Mouse (Mus musculus) forebrain, embryonic 16.5 days (tissue): ENCODE measurements at regions not wholly inside any gene's neighbourhood (a gene's known extent, or its start where the extent isn't known, plus 50 kb on each side); places are given as distances from the start of the nearest gene placed in this dataset.
A peak's percentile ranks its signal among the peaks of the same experiment; 100 is the strongest.

ENCODE experiments used
- ATAC-seq: fragments of 200-750 bp; cut with Nextera tagmentation; 2 replicates; pipeline ENCODE4 v1.8.0; 2017; ENCODE audit warnings: mild to moderate bottlenecking, moderate library complexity
- H3K27ac ChIP-seq: fragments of 300-500 bp; sonication (generic); 2 replicates; pipeline ENCODE4 v1.5.1; 2014; ENCODE audit warnings: low read length, control low read depth
- H3K27me3 ChIP-seq: fragments of 300-500 bp; sonication (generic); replicated peaks from 2 replicates; pipeline ENCODE4 v1.6.1; 2014; ENCODE audit warnings: low read length; ENCODE audit not compliant: control insufficient read depth, insufficient read depth
- H3K36me3 ChIP-seq: fragments of 300-500 bp; sonication (generic); 2 replicates; pipeline ENCODE4 v1.6.1; 2014; ENCODE audit not compliant: control insufficient read depth, insufficient read depth
- H3K4me1 ChIP-seq: fragments of 300-500 bp; sonication (generic); replicated peaks from 2 replicates; pipeline ENCODE4 v1.6.1; 2014; ENCODE audit warnings: low read length; ENCODE audit not compliant: control insufficient read depth, insufficient read depth
- H3K4me2 ChIP-seq: fragments of 300-500 bp; sonication (generic); 2 replicates; pipeline ENCODE4 v1.6.1; 2014; ENCODE audit warnings: mild to moderate bottlenecking, low read length, control low read depth
- H3K4me3 ChIP-seq: fragments of 300-500 bp; sonication (generic); replicated peaks from 2 replicates; pipeline ENCODE4 v1.5.1; 2014; ENCODE audit warnings: mild to moderate bottlenecking, low read length, control low read depth
- H3K9ac ChIP-seq: fragments of 300-500 bp; sonication (generic); replicated peaks from 2 replicates; pipeline ENCODE4 v1.6.1; 2014; ENCODE audit warnings: low read depth, low read length, control low read depth
- H3K9me3 ChIP-seq: fragments of 300-500 bp; sonication (generic); 2 replicates; pipeline ENCODE4 v1.6.1; 2016; ENCODE audit warnings: low read length; ENCODE audit not compliant: control insufficient read depth
- WGBS: fragments of 180-500 bp; shearing (Covaris S2); extraction: QIAGEN DNeasy Blood & Tissue Kit; methylation state at CpG from one replicate; pipeline ENCODE4 v1.1.7; 2014; 5-methylcytosine and 5-hydroxymethylcytosine counted together

- no peaks in the 10 kb centered on the region for H3K27me3 ChIP-seq
- no peak overlapping the region for H3K4me2 ChIP-seq
- no peaks in the 10 kb centered on the region for H3K4me1 ChIP-seq
- 91% methylated on average over 5 of the region's 5 CpGs for WGBS
- H3K9me3 ChIP-seq: no peaks in the 10 kb centered on the region; the same call in 1 of the 2 replicates
- no peak for ATAC-seq
- no peak overlapping the region for H3K27ac ChIP-seq
- no peaks in the 10 kb centered on the region for H3K36me3 ChIP-seq
- no peak overlapping the region for H3K4me3 ChIP-seq
- no peak overlapping the region for H3K9ac ChIP-seq
Observed at GRCm38 (mm10) chr13:83208111-83208510, 295.7 kb upstream of the Mef2c start.

DNA sequence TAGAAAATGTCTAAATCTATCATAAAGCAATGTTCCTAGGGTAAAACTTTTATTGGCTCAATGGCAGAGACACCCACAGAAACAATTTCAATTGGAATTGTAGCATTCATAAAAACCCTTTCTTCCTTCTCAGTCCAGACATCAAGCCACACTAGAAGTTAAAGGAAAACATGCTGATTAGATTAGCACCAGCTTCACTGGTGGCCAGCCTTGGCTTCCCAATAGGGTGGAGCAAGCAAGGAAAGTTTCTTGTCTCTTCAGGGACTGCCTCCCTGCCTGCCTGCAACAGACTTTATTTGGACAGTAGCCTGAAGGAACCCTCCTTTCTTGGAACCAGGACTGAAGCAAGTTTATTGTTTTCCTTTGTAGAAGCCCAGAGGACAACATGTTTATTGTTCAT lies 289.0 kb upstream of the Mef2c start:
- no peak overlapping the region for H3K4me2 ChIP-seq
- ATAC-seq: no peak
- no peak overlapping the region for H3K27ac ChIP-seq
- H3K4me1 ChIP-seq: no peaks in the 10 kb centered on the region
- no peaks in the 10 kb centered on the region for H3K27me3 ChIP-seq
- no peak overlapping the region for H3K4me3 ChIP-seq
- no peaks in the 10 kb centered on the region for H3K36me3 ChIP-seq
- no peaks in the 10 kb centered on the region for H3K9me3 ChIP-seq
- no peak overlapping the region for H3K9ac ChIP-seq

DNA sequence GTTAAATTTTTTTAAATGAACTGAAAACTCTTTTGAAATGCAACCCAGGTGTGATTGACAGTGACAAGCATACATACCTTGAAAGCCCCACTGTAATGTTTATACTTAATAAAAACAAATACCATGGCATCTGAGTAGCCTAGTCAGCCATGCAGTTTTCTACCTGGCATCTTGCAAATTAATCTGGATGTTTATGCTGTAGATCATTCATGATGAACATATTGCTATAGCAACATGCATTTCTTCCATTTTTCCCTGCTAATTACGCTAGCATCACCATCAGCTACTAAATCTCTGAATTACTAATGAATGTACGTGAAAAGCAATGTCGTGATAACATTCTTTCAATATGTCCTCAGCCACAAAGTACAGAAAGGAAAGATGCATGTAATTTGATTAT lies 287.4 kb upstream of the Mef2c start:
- Histone ChIP-seq H3K4me3 (no peak overlapping the region), H3K4me1 (no peaks in the 10 kb centered on the region), H3K9ac (no peak overlapping the region), H3K27ac (no peak overlapping the region), H3K9me3 (no peaks in the 10 kb centered on the region), H3K36me3 (no peaks in the 10 kb centered on the region), H3K4me2 (no peak overlapping the region), H3K27me3 (no peaks in the 10 kb centered on the region)
- ATAC-seq: peak; percentile 78
- 52% methylated on average over 3 of the region's 3 CpGs for WGBS

DNA sequence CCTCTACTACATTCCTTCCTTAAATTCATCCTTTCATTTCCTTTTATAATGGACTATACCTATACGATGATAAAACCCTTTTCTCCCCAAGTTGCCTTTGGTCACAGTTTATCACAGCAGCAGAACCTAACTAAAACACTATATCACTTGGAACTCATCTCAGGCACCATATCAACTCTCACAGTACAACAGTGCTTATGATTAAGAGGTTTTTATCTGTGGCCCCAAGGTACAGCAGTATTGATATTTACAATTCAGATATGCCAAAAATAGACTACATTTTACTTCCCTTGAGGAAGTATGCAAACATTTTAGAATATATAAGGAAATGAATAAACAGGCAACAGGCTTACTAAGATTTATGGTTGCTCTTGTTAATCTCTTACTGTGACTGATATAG lies 251.4 kb upstream of the Mef2c start:
- no peaks in the 10 kb centered on the region for H3K9me3 ChIP-seq
- H3K4me1 ChIP-seq: no peaks in the 10 kb centered on the region
- H3K4me2 ChIP-seq: no peak overlapping the region
- WGBS: 92% methylated on average over 1 of the region's 1 CpGs
- H3K27me3 ChIP-seq: no peaks in the 10 kb centered on the region
- ATAC-seq: no peak
- no peak overlapping the region for H3K4me3 ChIP-seq
- H3K27ac ChIP-seq: no peak overlapping the region
- H3K9ac ChIP-seq: no peak overlapping the region
- H3K36me3 ChIP-seq: no peaks in the 10 kb centered on the region

GRCm38 (mm10) chr13:83266591-83266990 lies 237.2 kb upstream of the Mef2c start:
- Histone ChIP-seq H3K4me2 (no peak overlapping the region), H3K36me3 (no peaks in the 10 kb centered on the region), H3K27me3 (no peaks in the 10 kb centered on the region), H3K9me3 (no peaks in the 10 kb centered on the region), H3K4me3 (no peak overlapping the region), H3K9ac (no peak overlapping the region), H3K4me1 (no peaks in the 10 kb centered on the region), H3K27ac (no peak overlapping the region)
- WGBS: 90% methylated on average over 1 of the region's 1 CpGs
- no peak for ATAC-seq

DNA sequence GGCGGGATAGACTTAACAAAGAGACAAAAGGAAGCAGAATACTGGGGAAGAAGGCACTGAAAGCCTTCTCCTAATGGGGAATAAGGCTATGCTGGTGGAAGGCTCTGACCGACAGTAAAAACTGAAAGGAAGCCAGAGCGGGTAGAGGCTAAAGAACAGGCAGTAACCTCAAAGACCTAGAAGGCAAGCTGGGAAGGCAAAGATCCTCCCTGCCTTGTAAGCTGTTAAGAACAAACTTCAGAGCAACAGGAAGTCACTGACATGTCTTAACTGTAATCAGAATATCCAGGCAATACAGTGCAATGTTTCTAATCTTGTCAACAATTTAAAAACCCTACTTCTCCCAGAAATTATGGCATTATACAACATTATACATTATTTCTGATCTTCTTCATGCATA lies 235.2 kb upstream of the Mef2c start:
- no peaks in the 10 kb centered on the region for H3K9me3 ChIP-seq
- no peak overlapping the region for H3K4me3 ChIP-seq
- ATAC-seq: no peak
- WGBS: 91% methylated on average over 3 of the region's 3 CpGs
- no peak overlapping the region for H3K27ac ChIP-seq
- no peaks in the 10 kb centered on the region for H3K36me3 ChIP-seq
- H3K9ac ChIP-seq: no peak overlapping the region
- no peaks in the 10 kb centered on the region for H3K27me3 ChIP-seq
- H3K4me2 ChIP-seq: no peak overlapping the region
- H3K4me1 ChIP-seq: no peaks in the 10 kb centered on the region

- no peak overlapping the region for H3K4me2 ChIP-seq
- H3K9ac ChIP-seq: no peak overlapping the region
- H3K4me1 ChIP-seq: no peaks in the 10 kb centered on the region
- ATAC-seq: no peak
- no peaks in the 10 kb centered on the region for H3K9me3 ChIP-seq
- H3K27me3 ChIP-seq: no peaks in the 10 kb centered on the region
- H3K27ac ChIP-seq: no peak overlapping the region
- H3K36me3 ChIP-seq: no peaks in the 10 kb centered on the region
- 90% methylated on average over 1 of the region's 1 CpGs for WGBS
- no peak overlapping the region for H3K4me3 ChIP-seq
Observed at GRCm38 (mm10) chr13:83278695-83279094, 225.1 kb upstream of the Mef2c start.

GRCm38 (mm10) chr13:83307696-83308095 lies 196.1 kb upstream of the Mef2c start:
- no peaks in the 10 kb centered on the region for H3K27me3 ChIP-seq
- no peak overlapping the region for H3K4me2 ChIP-seq
- 72% methylated on average over 3 of the region's 3 CpGs for WGBS
- no peak overlapping the region for H3K27ac ChIP-seq
- ATAC-seq: no peak
- H3K9me3 ChIP-seq: no peaks in the 10 kb centered on the region
- H3K9ac ChIP-seq: no peak overlapping the region
- no peaks in the 10 kb centered on the region for H3K36me3 ChIP-seq
- no peak overlapping the region for H3K4me3 ChIP-seq
- H3K4me1 ChIP-seq: no peaks in the 10 kb centered on the region

- Histone ChIP-seq H3K9me3 (no peaks in the 10 kb centered on the region), H3K4me2 (no peak overlapping the region), H3K4me3 (no peak overlapping the region), H3K9ac (no peak overlapping the region), H3K27ac (no peak overlapping the region), H3K4me1 (no peaks in the 10 kb centered on the region), H3K36me3 (no peaks in the 10 kb centered on the region), H3K27me3 (no peaks in the 10 kb centered on the region)
- 75% methylated on average over 4 of the region's 4 CpGs for WGBS
- ATAC-seq: no peak
Observed at GRCm38 (mm10) chr13:83328488-83328887, 175.3 kb upstream of the Mef2c start.

- Histone ChIP-seq H3K27ac (no peak overlapping the region), H3K4me2 (no peak overlapping the region), H3K4me3 (no peak overlapping the region), H3K27me3 (no peaks in the 10 kb centered on the region), H3K9ac (no peak overlapping the region), H3K36me3 (no peaks in the 10 kb centered on the region), H3K9me3 (no peaks in the 10 kb centered on the region), H3K4me1 (no peaks in the 10 kb centered on the region)
- WGBS: 31% methylated on average over 5 of the region's 5 CpGs
- no peak for ATAC-seq
Observed at GRCm38 (mm10) chr13:83333728-83334127, 170.1 kb upstream of the Mef2c start.
